Mouse (Mus musculus): ENCODE measurements around the gene Slc9a3.

Slc9a3 gene

DNA sequence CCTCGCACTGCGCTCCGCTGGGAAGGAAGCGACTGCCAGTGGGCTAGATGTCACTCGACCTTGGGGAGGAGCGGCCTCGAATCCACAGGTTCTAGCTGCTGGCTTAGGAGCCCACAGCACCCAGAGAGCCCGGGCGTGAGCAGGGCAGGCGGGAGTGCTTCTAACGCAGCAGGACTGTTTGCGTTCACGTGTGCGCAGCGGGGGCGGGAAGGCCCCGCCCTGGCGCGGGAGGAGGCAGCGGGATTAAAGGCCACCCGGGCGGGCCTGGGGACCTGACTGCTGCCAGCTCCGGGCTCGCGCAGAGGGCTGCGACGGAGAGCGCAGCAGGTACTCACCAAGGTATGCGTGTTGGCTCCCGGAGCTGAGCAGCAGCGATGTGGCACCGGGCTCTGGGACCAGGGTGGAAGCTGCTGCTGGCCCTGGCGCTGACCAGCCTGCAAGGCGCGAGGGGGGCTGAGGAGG is at the start of gene Slc9a3:
Slc9a3 (plus strand) TSS at position 317 of the 462 bp plus-strand sequence.
- DNase-seq (ENCODE audit: low spot score), result no peak

GRCm38 (mm10) chr13:74071714-74072113 is 49.5 kb upstream of the Slc9a3 start:
- DNase-seq (ENCODE audit: low spot score), result no peak

DNA sequence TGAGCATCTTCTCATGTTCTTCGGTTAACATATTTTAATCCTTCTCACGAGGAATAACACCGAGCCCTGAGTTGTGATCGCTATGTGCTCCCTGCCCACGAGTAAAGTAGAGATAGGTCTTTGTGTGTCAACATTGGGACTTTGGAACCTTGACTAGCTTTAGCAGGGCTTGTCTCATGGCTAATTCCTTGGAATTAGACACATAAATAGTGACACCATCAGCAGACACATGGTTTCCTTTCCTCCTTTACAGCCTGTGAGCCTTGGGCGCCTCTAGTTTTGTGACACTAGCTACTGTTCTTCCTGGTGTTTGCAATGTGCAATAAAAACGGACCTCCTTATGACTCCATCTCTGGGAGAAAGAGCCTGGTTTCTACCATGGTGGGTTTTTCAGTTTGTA is 47.9 kb upstream of the Slc9a3 start:
- DNase-seq (ENCODE audit: low spot score), result no peak

DNA sequence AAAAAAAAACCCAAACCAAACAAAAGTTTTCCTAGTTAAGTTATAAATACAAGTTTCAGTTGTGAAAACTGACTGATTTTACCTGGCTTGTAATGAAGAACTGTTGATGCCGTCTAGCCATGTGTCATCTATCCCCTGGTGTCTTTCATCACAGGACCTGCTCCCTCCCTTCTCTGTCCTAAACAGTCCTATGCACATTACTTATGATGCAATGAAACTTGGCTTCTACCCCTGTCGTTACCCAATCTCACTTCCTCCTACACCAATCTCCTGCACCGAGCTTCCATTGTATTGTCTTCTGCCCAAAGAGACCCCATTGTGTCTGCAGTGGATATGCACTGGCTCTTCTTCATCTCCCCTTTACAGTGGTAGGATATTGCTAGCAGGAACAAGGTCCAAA is 31.0 kb upstream of the Slc9a3 start:
- no peak for DNase-seq (ENCODE audit: low spot score)

- no peak for DNase-seq (ENCODE audit: low spot score)
These were observed 25.3 kb upstream of the Slc9a3 start for GRCm38 (mm10) chr13:74095936-74096335.

GRCm38 (mm10) chr13:74096715-74097363 is 24.4 kb upstream of the Slc9a3 start:
- peak; percentile 29 for DNase-seq (ENCODE audit: low spot score)

DNA sequence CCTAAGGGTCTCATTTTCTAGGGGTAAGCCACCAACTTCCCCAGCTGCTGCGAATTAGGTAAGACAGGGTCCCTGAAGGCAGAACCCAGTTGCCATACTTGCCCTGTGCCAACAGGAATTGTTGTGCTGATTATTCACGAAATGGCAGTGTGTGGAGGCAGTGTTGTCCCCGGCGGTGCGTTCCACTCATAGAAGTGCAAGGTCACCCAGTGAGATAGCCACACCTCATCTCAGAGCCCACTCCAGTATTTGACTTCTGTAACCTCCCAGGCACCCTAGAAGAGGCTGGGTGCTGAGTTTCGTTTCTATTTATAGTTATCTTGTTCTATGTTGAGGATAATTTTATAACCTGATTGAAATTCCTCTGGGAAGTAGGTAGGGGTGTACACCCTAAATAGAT is 22.3 kb upstream of the Slc9a3 start:
- DNase-seq (ENCODE audit: low spot score), result no peak

DNA sequence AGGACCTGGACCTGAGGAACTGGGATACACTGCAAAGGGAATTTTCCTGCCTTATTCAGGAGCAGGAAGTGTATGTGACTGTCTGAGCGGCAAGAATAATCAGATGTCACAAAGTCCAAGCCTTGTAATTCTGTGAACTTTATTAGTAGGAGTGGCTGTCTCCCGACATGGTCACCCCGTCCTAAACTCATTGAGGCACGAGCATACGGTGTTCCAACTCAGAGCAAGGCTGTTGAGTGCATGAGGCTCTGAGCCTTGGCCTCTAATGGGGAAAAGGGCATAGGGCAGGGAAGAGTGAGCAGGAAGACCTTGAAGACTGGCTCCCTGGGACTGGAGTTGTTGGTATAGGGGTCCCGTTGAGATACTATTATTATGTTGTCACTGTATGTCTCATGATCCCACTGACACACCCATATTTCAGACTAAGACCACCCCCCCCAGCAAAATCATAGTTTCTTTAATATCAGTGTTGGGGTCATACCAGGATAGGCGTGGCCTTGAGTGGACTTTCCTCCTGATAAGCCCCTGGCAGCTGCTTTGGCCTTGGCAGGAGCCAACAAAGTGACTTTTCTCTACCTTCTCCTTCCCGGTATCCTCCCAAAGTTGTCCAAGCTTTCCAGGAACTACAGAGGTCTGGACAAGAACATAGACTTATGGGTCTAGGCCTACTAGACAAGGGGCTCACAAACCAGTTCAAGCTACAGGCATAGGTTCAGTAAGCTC is 19.0 kb upstream of the Slc9a3 start:
- no peak for DNase-seq (ENCODE audit: low spot score)

DNA sequence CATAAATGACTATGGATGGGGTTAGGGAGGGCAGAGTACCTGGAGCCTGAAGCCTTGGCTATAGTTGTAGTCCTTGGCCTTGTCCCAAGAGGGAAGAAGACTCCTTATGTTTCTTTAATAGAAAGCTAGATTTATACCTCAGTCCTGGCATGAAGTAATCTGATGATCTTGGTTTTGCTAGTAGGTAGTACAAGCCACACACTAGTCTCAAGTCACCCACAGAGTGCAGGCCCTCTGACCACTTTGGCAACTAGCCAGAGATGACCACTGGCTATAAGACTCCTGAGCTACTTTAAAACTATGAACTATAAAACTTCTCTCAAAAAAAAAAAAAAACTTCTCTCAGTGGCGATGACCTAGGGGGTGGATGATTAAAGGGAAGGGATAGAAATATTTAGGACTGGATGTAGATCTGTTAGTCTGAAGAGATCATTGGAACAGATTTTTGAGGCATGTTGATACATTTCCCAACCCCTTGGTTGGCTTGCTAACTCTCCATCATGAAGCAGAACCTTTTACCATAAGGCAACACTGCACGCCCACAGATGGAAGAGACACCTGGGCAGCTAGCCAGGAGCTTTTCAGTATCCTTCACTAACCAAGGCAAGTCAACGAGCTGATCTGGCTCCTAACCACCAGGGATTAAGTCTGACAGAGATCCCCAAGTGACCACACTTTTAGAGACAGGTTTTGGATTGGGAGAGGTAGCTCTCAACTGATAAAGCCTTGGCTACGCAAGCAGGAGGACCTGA is 18.2 kb upstream of the Slc9a3 start:
- DNase-seq (ENCODE audit: low spot score), result no peak

GRCm38 (mm10) chr13:74104417-74104816 is 16.8 kb upstream of the Slc9a3 start:
- no peak for DNase-seq (ENCODE audit: low spot score)

- DNase-seq (ENCODE audit: low spot score), result no peak
These were observed 13.8 kb upstream of the Slc9a3 start for GRCm38 (mm10) chr13:74107410-74107809.

DNA sequence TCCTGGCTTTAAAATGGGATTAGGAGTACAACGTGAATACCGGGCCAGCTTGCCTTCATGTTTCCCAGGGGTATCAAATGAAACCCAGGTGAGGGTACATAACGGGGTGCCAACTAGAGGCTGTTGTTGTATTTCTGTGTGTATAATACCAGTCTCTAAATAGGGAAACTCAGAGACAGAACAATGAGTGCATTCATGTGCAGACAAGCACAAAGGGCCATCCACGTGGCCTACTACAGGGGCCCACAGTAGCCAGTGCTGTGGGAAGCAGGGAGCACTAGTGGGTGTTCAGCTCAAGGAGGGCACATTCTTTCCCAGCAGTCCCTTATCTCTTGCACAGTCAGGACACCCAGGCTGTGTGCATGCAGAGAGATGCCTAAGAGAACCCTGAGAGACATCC is 8.7 kb upstream of the Slc9a3 start:
- DNase-seq (ENCODE audit: low spot score), result no peak

- no peak for DNase-seq (ENCODE audit: low spot score)
These were observed 7.5 kb upstream of the Slc9a3 start for GRCm38 (mm10) chr13:74113626-74114191.

GRCm38 (mm10) chr13:74121795-74122330 is 606 bp downstream of the Slc9a3 start:
- DNase-seq (ENCODE audit: low spot score), result no peak

GRCm38 (mm10) chr13:74122632-74123031 is 1.4 kb downstream of the Slc9a3 start:
- no peak for DNase-seq (ENCODE audit: low spot score)

DNA sequence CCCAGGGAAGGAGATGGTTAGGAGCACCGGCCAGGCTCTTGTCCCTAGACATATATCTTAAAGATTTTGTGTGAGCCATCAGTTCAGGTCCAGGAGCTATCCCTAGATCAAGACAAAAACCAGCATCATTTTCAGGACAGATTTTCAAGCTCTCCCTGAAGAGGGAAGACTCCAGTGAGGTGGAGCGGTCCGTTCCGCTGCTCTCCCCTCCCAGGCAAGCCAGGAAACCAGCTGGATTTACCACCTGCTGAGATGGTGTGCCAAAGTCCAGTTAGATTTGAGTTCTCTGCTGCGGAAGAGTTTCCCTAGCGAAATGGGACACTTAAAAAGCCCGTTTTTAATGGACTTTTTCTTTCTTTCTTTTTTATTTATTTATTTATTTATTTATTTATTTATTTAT is 6.3 kb downstream of the Slc9a3 start:
- no peak for DNase-seq (ENCODE audit: low spot score)

DNA sequence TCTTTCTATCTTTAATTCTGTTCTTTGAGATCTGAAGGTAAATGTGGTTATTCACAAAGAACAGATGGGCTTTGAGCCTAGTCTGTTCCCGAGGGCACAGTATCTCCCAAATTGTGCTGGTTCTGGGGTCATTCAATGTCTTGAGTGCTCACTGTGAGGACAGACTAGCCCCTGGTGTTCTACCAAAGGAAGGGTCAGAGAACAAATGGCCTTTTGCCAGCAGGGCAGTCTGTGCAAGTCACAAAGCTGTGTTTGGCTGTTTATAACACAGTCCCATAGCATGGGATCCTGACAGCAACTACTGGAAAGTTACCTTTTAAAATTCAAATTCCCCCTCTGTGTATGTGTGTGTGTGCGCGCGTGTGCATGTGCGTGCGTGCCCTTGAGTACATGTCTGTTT is 8.7 kb downstream of the Slc9a3 start:
- no peak for DNase-seq (ENCODE audit: low spot score)

DNA sequence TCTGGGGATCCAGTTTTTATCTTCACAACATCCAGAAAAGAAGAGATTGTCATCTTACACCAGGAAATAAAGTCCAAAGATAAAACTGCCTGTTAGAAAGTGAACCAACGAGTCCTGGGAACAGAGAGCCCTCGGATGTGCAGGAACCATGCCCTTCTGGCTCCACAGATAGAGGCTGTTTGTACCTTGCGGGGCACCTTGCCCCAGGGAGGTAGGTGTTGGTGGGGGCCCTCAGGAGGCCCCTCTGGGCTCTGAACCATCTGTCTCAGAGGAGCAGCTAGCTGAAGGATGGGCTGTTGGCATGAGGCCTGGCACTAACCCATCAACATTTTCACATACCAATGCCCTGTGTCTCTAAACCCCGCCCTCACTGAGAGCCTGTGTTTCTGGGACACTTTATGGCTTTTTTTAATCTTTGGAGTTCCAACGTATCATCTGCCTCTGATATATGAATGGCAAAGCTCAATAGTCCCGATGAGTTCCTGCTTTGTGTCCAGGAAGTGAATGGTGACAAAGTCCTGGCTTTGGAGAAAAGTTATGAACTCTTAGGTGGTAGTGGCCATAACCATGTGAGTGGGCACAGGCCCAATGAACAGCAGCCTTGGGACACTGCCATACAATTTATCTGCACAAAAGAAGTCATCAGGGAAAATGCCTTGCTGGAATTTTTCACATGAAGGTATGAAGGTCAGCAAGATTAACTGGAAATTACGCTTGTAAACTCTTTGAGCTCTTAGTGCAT is 17.8 kb downstream of the Slc9a3 start:
- DNase-seq (ENCODE audit: low spot score), result no peak

DNA sequence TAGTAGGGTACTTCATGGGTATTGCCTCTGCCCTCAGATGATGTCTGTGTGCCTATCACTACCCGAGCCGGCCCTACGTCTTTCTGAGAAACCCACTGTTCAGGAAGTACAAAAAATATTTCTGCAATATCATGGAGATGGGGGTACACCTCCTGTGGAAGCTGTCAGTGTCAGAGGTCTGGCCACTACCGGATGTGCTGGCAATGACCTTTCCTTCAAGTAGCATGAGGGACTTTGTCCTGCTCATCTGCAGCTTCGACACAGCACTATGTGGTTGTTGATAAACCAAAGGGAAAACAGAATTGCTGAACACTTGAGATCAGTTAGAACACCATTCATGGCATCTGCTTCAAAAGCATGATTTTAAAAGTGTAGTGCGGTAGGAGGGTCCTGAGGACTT is 19.5 kb downstream of the Slc9a3 start:
- DNase-seq (ENCODE audit: low spot score), result no peak

- no peak for DNase-seq (ENCODE audit: low spot score)
These were observed 22.0 kb downstream of the Slc9a3 start for GRCm38 (mm10) chr13:74143282-74143681.

GRCm38 (mm10) chr13:74144120-74144884 is 23.0 kb downstream of the Slc9a3 start:
- DNase-seq (ENCODE audit: low spot score), result no peak
